Mouse (Mus musculus) liver, embryonic 16.5 days (tissue): Measurements from ENCODE around the gene Cartpt. TPM values are rescaled to one million over a fixed set of nuclear protein-coding genes. Genes with fewer than 3 reads are reported as not detected.

Experiments used
- ATAC-seq: fragments of 200-750 bp; cut with Nextera tagmentation; 2 replicates; pipeline ENCODE4 v1.8.0; 2017; ENCODE audit warnings: low read depth, mild to moderate bottlenecking, moderate number of reproducible peaks, moderate library complexity
- H3K27ac ChIP-seq: fragments of 300-500 bp; sonication (generic); 2 replicates; pipeline ENCODE4 v1.5.1; 2014; ENCODE audit warnings: mild to moderate bottlenecking, low read length
- H3K27me3 ChIP-seq: fragments of 300-500 bp; sonication (generic); 2 replicates; pipeline ENCODE4 v1.6.1; 2014; ENCODE audit warnings: low read depth, low read length, mixed read lengths; ENCODE audit not compliant: control insufficient read depth, insufficient read depth
- H3K36me3 ChIP-seq: fragments of 300-500 bp; sonication (generic); 2 replicates; pipeline ENCODE4 v1.6.1; 2014; ENCODE audit warnings: mild to moderate bottlenecking; ENCODE audit not compliant: control insufficient read depth, insufficient read depth
- H3K4me1 ChIP-seq: fragments of 300-500 bp; sonication (generic); 2 replicates; pipeline ENCODE4 v1.6.1; 2014; ENCODE audit warnings: low read depth, low read length, mixed read lengths; ENCODE audit not compliant: control insufficient read depth
- H3K4me2 ChIP-seq: fragments of 300-500 bp; sonication (generic); 2 replicates; pipeline ENCODE4 v1.6.1; 2014; ENCODE audit warnings: low read depth, low read length, mixed read lengths
- H3K4me3 ChIP-seq: fragments of 300-500 bp; sonication (generic); 2 replicates; pipeline ENCODE4 v1.5.1; 2014; ENCODE audit warnings: low read depth, mild to moderate bottlenecking, low read length
- H3K9ac ChIP-seq: fragments of 300-500 bp; sonication (generic); 2 replicates; pipeline ENCODE4 v1.6.1; 2014; ENCODE audit warnings: low read depth, low read length
- H3K9me3 ChIP-seq: fragments of 300-500 bp; sonication (generic); replicated peaks from 2 replicates; pipeline ENCODE4 v1.6.1; 2016; ENCODE audit warnings: low read length; ENCODE audit not compliant: control insufficient read depth
- WGBS: fragments of 180-500 bp; shearing (Covaris S2); extraction: QIAGEN DNeasy Blood & Tissue Kit; methylation state at CpG from one replicate; pipeline ENCODE4 v1.1.7; 2014; ENCODE audit not compliant: insufficient replicate concordance; 5-methylcytosine and 5-hydroxymethylcytosine counted together
- polyA plus RNA-seq: library from polyadenylated mRNA; unstranded; fragments of >200 nt; fragmentation: Nextera tagmentation; extraction: Ambion mirVana; gene quantifications from 2 replicates; pipeline ENCODE4 v1.2.1, GENCODE M21; 2015

The Cartpt gene
- 0.15 TPM in 1 of 2 replicates, not detected in the other for polyA plus RNA-seq

GRCm38 (mm10) chr13:99900965-99901364, at the start of gene Cartpt:
TSS of gene Cartpt (minus strand) at chr13:99901091.
- Histone ChIP-seq H3K4me1 (no peaks in the 10 kb centered on the region), H3K27me3 (peaks cover 22% of the 10 kb centered on the region), H3K4me3 (no peak within 1 kb of the TSS), H3K4me2 (no peak within 1 kb of the TSS), H3K9me3 (no peaks in the 10 kb centered on the region), H3K27ac (no peak within 1 kb of the TSS), H3K36me3 (no peaks in the 10 kb centered on the region), H3K9ac (no peak within 1 kb of the TSS)
- no peak for ATAC-seq
- WGBS = 49% methylated on average over 9 of the region's 9 CpGs

GRCm38 (mm10) chr13:99947417-99947816, 46.5 kb upstream of the Cartpt start:
- 68% methylated on average over 4 of the region's 4 CpGs for WGBS
- no peak for ATAC-seq
- Histone ChIP-seq H3K36me3 (no peaks in the 10 kb centered on the region), H3K9me3 (no peaks in the 10 kb centered on the region), H3K4me3 (no peak overlapping the region), H3K27me3 (no peaks in the 10 kb centered on the region), H3K4me1 (no peaks in the 10 kb centered on the region), H3K27ac (no peak overlapping the region), H3K4me2 (no peak overlapping the region), H3K9ac (no peak overlapping the region)

- H3K27ac ChIP-seq = no peak overlapping the region
- H3K4me2 ChIP-seq = no peak overlapping the region
- ATAC-seq = no peak
- H3K27me3 ChIP-seq = no peaks in the 10 kb centered on the region
- no peak overlapping the region for H3K4me3 ChIP-seq
- no peaks in the 10 kb centered on the region for H3K4me1 ChIP-seq
- no peak overlapping the region for H3K9ac ChIP-seq
- H3K9me3 ChIP-seq = no peaks in the 10 kb centered on the region
- WGBS = 79% methylated on average over 2 of the region's 2 CpGs
- no peaks in the 10 kb centered on the region for H3K36me3 ChIP-seq
These were observed 42.6 kb upstream of the Cartpt start for GRCm38 (mm10) chr13:99943525-99943924.

GRCm38 (mm10) chr13:99940601-99941000, 39.7 kb upstream of the Cartpt start:
- Histone ChIP-seq H3K4me3 (no peak overlapping the region), H3K4me2 (no peak overlapping the region), H3K9me3 (no peaks in the 10 kb centered on the region), H3K4me1 (no peaks in the 10 kb centered on the region), H3K36me3 (no peaks in the 10 kb centered on the region), H3K27me3 (no peaks in the 10 kb centered on the region), H3K9ac (no peak overlapping the region), H3K27ac (no peak overlapping the region)
- ATAC-seq = no peak
- 36% methylated on average over 2 of the region's 2 CpGs for WGBS

DNA sequence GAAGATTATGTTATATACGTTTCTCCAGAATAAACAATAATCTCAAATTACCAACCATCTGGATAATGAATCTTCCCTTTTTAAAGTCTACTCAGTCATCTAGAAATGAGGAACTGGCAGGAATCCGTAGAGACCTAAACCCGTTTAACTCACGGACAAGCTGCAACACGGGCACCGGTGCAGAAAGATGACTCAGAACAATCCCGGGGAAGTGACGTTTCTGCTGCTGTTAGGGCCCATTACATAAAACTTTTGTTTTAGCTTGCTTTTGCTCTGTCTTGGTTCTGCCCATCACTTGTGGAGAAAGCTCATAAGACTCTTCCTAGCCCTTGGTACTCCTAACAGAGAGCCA, 38.4 kb upstream of the Cartpt start:
- H3K4me3 ChIP-seq = no peak overlapping the region
- 10% methylated on average over 8 of the region's 8 CpGs for WGBS

DNA sequence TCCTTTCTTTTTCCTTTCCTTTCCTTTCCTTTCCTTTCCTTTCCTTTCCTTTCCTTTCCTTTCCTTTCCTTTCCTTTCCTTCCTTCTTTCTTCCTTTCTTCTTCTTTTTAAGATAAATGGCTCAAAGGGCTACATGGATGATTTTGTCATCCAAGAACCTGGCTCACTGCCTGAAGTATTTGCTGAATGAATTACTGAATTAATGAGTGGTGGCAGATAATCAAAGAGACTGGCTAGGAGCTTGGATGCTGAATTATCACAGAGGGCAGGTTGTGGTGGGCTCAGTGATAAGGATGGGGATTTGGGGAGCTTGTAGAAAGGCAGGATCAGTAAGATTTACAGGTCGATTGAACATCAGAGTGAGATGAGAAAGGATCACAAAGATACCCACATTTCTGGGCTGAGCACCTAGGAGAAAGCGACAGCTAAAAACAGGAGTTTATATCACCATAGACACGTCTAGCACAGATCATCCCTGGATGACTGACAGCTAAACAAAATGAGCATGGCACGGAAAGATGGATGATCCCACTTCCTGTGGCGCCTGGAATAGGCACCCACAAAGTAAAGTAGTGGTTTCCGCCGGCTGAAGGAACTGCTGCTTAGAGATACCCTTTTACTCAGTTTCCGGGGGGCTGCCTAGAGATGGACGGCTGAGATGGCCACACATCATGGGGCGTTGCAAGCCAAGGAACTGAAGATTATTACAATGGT, 37.9 kb upstream of the Cartpt start:
- no peak for ATAC-seq
- no peaks in the 10 kb centered on the region for H3K9me3 ChIP-seq
- H3K27me3 ChIP-seq = no peaks in the 10 kb centered on the region
- H3K36me3 ChIP-seq = no peaks in the 10 kb centered on the region
- 23% methylated on average over 10 of the region's 10 CpGs for WGBS
- no peaks in the 10 kb centered on the region for H3K4me1 ChIP-seq
- no peak overlapping the region for H3K27ac ChIP-seq
- H3K9ac ChIP-seq = no peak overlapping the region
- no peak overlapping the region for H3K4me2 ChIP-seq
- no peak overlapping the region for H3K4me3 ChIP-seq

More for the DNA sequence above, 38.4 kb upstream of the Cartpt start:
- Histone ChIP-seq H3K9me3 (no peaks in the 10 kb centered on the region), H3K27me3 (no peaks in the 10 kb centered on the region), H3K36me3 (no peaks in the 10 kb centered on the region), H3K27ac (no peak overlapping the region), H3K4me1 (no peaks in the 10 kb centered on the region), H3K9ac (no peak overlapping the region), H3K4me2 (no peak overlapping the region)
- no peak for ATAC-seq

DNA sequence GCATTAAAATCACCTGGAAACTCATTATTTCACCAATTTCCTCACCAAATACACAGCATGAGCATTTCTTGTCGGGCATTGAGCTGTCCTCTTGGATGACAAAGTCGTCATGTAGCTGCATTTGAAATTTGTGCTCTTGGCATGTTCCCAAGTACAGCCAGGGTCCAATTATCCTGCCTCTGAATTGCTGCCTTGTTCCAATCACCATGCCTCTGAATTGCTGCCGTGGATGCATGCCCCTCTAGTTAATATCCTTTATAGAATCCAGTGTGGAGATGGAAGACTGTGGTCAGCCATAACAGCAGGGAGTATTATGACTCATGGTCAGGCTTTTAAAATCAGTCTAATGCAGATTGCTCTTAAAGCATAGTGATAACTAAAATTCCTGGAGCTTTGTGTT, 36.9 kb upstream of the Cartpt start:
- no peak overlapping the region for H3K27ac ChIP-seq
- H3K4me3 ChIP-seq = no peak overlapping the region
- no peaks in the 10 kb centered on the region for H3K27me3 ChIP-seq
- H3K36me3 ChIP-seq = no peaks in the 10 kb centered on the region
- no peak for ATAC-seq
- H3K4me1 ChIP-seq = no peaks in the 10 kb centered on the region
- 53% methylated on average over 3 of the region's 3 CpGs for WGBS
- H3K4me2 ChIP-seq = no peak overlapping the region
- no peaks in the 10 kb centered on the region for H3K9me3 ChIP-seq
- no peak overlapping the region for H3K9ac ChIP-seq

DNA sequence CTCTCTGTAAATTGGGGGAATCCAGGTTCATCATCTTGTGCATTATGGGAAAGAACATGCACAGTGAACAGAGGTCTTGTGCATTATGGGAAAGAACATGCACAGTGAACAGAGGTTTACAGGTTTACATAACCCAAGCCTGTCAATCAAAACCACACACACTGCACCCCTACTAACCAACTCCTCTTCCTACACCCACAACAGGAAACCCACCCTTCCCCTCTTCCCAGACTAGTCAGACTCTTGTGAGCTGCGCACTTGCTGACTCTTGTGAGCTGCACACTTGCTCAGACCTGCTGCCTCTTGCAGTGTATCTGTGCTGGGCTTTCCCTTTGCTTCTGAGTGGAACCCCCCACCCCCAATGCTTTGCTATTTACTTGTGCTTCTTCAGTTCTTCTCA, 31.5 kb upstream of the Cartpt start:
- Histone ChIP-seq H3K4me2 (no peak overlapping the region), H3K4me3 (no peak overlapping the region), H3K27me3 (no peaks in the 10 kb centered on the region), H3K4me1 (no peaks in the 10 kb centered on the region), H3K9me3 (no peaks in the 10 kb centered on the region), H3K27ac (no peak overlapping the region), H3K36me3 (no peaks in the 10 kb centered on the region), H3K9ac (no peak overlapping the region)
- 23% methylated on average over 1 of the region's 1 CpGs for WGBS
- no peak for ATAC-seq

GRCm38 (mm10) chr13:99931502-99931901, 30.6 kb upstream of the Cartpt start:
- Histone ChIP-seq H3K9me3 (no peaks in the 10 kb centered on the region), H3K4me1 (no peaks in the 10 kb centered on the region), H3K4me3 (no peak overlapping the region), H3K27me3 (no peaks in the 10 kb centered on the region), H3K4me2 (no peak overlapping the region), H3K27ac (no peak overlapping the region), H3K36me3 (no peaks in the 10 kb centered on the region), H3K9ac (no peak overlapping the region)
- 72% methylated on average over 6 of the region's 6 CpGs for WGBS
- ATAC-seq = no peak
